Mouse (Mus musculus) cerebellum, adult 9-11 months (tissue): ENCODE data around the gene Uba7.

ENCODE experiments used
- DNase-seq: peaks from one replicate; pipeline ENCODE4 v3.0.0; 2022

Gene Uba7

DNA sequence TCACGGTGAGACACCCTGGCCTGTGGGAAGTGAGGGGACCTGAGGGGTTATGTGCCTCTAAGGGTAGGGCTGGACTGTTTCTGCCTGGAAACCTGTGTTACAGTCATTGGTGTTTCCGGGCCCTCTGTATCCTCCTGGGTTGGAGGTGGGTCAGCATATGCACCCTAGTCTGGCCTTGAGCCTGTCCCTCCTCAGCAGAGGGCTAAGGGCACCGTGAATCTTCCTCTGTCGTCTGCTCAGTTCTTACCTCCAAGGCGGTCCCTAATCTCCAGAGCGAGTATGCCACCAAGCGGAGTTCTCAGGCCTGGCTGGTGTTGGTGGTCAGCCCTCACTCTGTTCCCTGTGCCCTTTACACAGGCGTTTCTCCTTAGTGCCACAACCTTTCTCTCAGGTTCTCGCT is 12.4 kb upstream of the Uba7 start:
- no peak for DNase-seq

- peak; percentile 78 for DNase-seq
Observed at GRCm38 (mm10) chr9:107963700-107964099, 11.6 kb upstream of the Uba7 start.

DNA sequence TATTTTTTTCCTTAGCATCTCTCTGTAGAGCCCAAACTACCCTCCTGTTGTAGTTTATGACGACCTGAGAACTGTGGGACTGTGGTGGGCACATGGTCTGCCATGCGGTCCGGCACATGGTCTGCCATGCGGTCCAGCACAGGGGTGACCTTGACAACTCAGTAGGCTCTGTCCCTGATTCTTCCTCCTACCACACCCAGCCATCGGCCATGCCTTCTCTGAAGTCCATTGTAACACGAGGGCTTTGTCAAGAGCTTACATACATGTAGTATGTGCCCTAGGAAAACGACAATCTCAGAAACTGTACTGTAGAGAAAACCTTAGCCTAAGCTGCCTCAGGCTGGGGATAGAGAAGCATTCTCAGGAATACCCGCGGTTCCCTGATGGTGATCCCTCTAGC is 10.6 kb upstream of the Uba7 start:
- no peak for DNase-seq

- no peak for DNase-seq
Observed at GRCm38 (mm10) chr9:107966676-107967075, 8.6 kb upstream of the Uba7 start.

- no peak for DNase-seq
Observed at GRCm38 (mm10) chr9:107967437-107967836, 7.9 kb upstream of the Uba7 start.

- no peak for DNase-seq
Observed at GRCm38 (mm10) chr9:107968531-107968930, 6.8 kb upstream of the Uba7 start.

- DNase-seq: no peak
Observed at GRCm38 (mm10) chr9:107970311-107970710, 5.0 kb upstream of the Uba7 start.

GRCm38 (mm10) chr9:107971690-107972541 is 3.4 kb upstream of the Uba7 start:
- DNase-seq: no peak

DNA sequence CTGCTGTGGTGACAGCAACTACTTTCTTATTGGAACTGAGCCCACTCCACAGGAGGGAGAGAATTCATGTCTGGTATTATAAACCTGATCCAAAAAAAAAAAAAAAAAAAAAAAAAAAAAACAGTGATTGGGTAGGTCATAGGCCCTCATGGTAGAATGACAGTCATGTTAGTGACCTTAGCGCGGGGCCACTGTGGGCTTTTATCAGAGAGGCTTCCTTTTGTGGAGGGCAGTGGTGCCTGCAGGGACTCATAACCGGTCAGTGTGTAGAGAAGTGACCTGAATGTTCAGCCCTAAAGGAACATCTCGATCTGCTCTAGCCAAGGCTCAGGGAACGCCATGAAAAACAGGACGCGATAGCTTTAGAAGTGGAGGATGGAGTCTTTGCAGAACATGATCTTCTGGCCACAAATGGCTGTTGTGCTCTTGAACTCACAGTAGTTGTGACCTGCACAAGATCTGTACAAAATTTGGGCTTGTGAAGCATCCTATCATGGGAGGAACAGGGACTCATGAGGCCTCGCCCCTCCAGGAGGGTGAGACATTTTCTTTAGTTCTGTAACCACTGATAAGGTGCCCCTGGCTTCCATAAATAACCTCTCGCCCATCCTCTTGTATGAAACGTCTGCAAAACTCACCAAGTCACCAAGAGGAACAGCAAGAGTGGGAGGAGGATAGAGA is 674 bp upstream of the Uba7 start:
- no peak for DNase-seq

GRCm38 (mm10) chr9:107978815-107979214 is 3.5 kb downstream of the Uba7 start:
- DNase-seq: no peak

DNA sequence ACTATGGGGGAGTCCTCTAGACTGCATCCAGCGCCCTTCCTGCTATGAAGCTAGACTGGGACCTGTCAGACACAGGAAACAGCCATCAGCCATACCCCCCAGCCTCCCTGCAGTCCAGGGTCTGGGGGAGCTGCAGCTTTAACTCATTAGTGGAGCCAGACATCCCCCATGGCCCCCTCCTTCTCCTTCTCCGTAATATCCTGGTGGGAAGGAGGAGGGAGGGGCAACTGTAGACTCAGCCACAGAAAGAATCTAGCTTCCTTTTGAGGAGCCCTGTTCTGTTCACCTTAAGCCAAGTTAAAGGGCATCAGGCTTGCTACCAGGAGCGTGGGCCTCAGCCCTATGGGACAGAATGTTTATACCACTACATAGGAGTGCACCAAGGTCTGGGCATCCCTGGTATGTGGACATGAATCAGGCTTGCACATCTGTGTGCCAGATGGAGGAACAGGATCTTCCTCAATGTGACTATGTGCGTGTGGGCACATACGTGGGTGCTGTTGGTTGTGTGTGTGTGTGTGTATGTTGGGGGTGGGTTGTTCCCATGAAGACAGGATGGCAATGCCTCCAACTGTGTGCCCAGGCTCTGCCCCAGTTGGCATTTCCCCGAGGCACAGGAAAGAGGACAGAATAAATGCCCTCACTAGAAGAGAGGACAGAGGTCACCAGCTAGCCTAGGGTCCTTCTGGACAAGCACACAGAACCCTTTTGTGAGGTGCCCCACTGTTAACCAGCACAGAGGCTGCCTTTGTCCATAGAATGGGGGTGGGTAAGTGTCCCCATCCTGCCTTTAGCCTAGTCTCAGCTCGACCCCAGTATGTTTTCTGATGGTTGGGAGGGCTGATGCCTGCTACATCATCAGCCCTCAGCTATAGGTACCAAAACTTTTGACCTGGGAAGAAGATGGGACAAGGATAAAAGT is 6.6 kb downstream of the Uba7 start:
- no peak for DNase-seq

- DNase-seq: no peak
Observed at GRCm38 (mm10) chr9:107982681-107983346, 7.5 kb downstream of the Uba7 start, which contains the start of gene Gm20661. Gm20661 (plus strand) TSS chr9:107983058.

DNA sequence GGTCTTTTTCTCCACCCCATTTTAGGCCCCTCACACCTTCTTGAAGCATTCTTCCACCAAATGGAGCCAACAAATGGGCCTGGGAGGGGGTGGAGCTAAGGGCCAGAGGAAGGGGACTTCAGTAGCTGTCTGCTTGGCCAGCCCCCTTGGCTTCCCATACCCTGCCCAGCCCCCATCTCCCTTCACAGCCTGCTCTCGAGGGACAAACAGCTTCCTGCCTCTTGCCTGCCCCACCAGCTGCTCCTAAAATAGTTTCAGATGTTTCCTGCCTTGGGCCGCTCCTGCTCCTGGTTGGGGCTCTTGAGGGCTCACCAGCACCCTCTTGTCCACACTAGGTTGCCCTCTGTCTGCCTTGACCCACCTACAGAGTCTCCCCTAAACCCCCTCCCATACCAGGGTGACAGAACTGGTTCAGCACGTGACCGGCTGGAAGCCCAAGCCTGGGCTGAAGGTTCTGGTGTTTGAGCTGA is 8.2 kb downstream of the Uba7 start:
- peak; percentile 33 for DNase-seq

GRCm38 (mm10) chr9:107984052-107984753 is 8.9 kb downstream of the Uba7 start:
- DNase-seq: no peak

- no peak for DNase-seq
Observed at GRCm38 (mm10) chr9:107984754-107985055, 9.4 kb downstream of the Uba7 start.

DNA sequence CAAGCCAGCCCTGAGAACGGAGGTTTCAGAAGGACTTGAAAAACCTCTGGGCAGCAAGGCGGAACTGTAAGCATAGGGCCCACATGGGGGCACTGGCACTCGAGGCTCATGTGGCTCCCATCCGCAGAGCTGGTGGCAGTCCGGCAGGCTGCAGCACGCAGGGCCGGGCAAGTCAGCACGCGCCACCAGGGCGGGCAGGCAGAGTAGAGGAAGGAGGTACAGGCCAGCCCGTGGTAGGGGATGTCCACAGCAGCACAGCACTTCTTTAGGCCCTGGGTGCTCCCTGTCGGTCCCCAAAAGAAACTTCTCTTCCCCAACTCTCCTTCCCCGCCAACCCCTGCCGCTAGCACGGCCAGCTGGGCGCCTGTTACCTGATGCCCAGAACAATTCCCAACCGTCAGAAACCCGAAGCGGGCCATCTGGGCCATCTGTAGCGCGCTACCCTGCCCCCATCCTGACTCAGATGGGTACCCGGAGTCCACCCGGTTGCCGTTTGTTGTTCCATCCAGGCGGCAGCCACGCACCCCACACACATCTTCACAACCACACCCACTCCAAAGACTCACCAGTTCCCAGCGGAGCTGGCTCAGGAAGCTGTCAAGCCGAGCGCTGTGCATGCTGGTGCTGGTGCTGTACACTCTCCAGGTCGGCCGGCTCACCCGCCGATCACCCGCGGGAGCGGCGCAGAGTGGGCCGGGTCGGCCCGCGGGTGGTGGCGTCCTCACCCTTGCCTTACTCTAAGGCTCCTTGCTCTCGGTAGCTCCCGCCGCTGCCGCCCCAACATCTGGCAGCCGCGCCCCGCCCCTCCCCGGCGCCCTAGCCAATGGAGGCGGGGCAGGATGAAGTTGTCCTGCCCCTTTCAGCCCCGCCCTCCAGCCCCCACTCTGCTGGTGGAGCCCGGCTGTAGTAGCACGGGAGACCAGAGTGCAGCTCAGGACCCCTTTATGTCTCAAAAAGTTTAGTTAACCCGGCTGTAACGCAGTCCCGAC is 10.1 kb downstream of the Uba7 start, which contains the start of gene Inka1:
Gene Inka1, minus strand, starts transcription at position 749 of the 989 bp plus-strand sequence.
- DNase-seq: peak; percentile 70

DNA sequence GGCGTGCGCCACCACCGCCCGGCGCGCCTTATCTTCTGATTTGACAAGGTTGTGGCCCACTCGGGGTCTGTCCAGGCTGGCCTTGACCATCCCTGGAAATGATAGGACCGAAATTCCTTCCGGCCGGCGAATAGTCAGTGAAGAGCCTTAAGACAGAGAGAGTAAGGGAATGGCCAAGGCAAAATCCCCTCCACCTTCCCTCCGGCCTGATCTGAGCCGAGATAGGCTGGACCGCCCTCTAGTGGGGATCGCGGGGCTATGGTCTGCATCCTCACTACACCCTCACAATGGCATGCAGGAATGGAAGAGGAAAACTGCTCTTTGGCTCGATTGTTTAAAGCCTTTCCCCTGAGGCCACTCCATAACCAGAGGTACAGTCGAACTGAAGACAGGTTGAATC is 11.1 kb downstream of the Uba7 start:
- DNase-seq: peak; percentile 77

- no peak for DNase-seq
Observed at GRCm38 (mm10) chr9:107987950-107988349, 12.6 kb downstream of the Uba7 start.

DNA sequence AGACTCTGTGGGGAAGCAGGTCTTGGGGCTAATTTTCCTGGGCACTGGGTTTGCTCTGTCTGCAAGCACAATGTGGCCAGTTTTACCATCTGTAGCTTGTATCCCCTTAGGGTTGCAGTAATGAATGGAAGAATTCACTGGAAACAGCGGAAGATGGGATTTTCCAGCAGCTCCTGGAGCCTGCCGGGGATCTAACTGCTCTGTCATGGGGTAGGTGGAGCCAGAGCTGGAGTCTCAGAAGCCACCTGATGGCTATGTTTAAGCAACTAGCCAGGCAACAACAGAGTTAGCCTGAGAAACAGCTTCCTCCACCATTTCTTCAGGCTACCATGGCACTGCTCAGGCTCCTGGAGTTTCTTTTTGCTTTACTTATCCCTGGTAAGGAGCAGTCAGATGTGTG is 16.9 kb downstream of the Uba7 start, which contains the start of gene Cdhr4:
Gene Cdhr4, plus strand, starts transcription at position 301 of the 400 bp plus-strand sequence.
- no peak for DNase-seq

DNA sequence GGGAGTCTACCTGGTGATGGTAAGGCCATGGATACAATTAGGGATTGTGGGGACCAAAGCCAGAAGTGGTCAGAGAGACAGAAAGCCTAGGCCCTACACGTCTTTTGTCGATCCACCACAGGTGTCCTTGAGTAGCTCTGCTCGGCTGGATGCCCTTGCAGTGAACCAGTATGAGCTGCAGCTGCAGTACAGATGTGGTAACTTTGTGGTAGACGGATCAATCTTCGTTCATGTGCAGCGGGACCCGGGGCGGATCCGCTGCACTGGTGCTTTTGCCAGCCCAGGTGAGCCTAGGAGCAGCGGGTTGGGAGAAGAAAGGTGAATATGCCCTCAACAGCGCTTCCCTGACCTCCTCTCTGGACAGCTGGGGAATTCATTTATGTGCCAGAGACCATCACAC is 17.7 kb downstream of the Uba7 start:
- DNase-seq: no peak
